Mouse (Mus musculus) CH12.LX (cell line): ENCODE results near the gene Cacnb4. TPM values are rescaled to one million over a fixed set of nuclear protein-coding genes. Genes with fewer than 3 reads are reported as not detected.

ENCODE experiments used
- DNase-seq: peaks from one replicate; pipeline ENCODE4 v3.0.0-alpha.2; 2013; ENCODE audit errors: extremely low read depth
- H3K27ac ChIP-seq: 2 replicates; pipeline ENCODE4 v1.5.1; 2012; ENCODE audit warnings: low read depth, mild to moderate bottlenecking, control low read depth, moderate library complexity; ENCODE audit not compliant: insufficient read depth
- H3K27me3 ChIP-seq: replicated peaks from 2 replicates; pipeline ENCODE3; 2012; ENCODE audit warnings: inconsistent platforms
- H3K36me3 ChIP-seq, 2 experiments: replicated peaks in 1 of 2; 2 replicates each; pipeline versions ENCODE3 to v1.6.1; 2012; ENCODE audit warnings: inconsistent platforms in 1 of 2, low read length in 1 of 2, mild to moderate bottlenecking in 1 of 2, mixed read lengths in 1 of 2, moderate library complexity in 1 of 2; ENCODE audit not compliant: control insufficient read depth in 1 of 2, insufficient read depth in 1 of 2
- H3K4me1 ChIP-seq, 2 experiments: 2 replicates each; pipeline ENCODE4 v1.6.1; 2012; ENCODE audit warnings: inconsistent platforms in 1 of 2, moderate library complexity in 1 of 2; ENCODE audit not compliant: insufficient read depth in 2 of 2, control insufficient read depth in 1 of 2
- H3K4me2 ChIP-seq: 2 replicates; pipeline ENCODE4 v1.6.1; 2012; ENCODE audit warnings: low read depth, mild to moderate bottlenecking, control low read depth; ENCODE audit not compliant: poor library complexity, insufficient read depth, severe bottlenecking
- H3K4me3 ChIP-seq, 3 experiments: fragments of 150-350 bp in 1 of 3; sonication (generic) in 1 of 3; replicated peaks in 1 of 3; 2 replicates each; pipeline versions ENCODE3 to v1.5.1; 2011 to 2012; ENCODE audit warnings: low read depth in 2 of 3, low read length in 2 of 3, mild to moderate bottlenecking in 2 of 3, moderate library complexity in 2 of 3, control low read depth in 1 of 3, improper control_type of control experiment in 1 of 3, inconsistent platforms in 1 of 3, mixed read lengths in 1 of 3; ENCODE audit not compliant: poor library complexity in 1 of 3
- H3K79me2 ChIP-seq: replicated peaks from 2 replicates; pipeline ENCODE4 v1.6.1; 2012; ENCODE audit warnings: mild to moderate bottlenecking, moderate library complexity; ENCODE audit not compliant: control insufficient read depth, poor library complexity, insufficient read depth, severe bottlenecking; ENCODE audit errors: extremely low read depth
- H3K9ac ChIP-seq: 2 replicates; pipeline ENCODE4 v1.6.1; 2012; ENCODE audit warnings: low read depth, mild to moderate bottlenecking, control low read depth, moderate library complexity; ENCODE audit not compliant: insufficient read depth
- H3K9me3 ChIP-seq: replicated peaks from 2 replicates; pipeline ENCODE3; 2012; ENCODE audit warnings: low read length, inconsistent platforms, mixed read lengths
- CHD2 ChIP-seq: IDR thresholded peaks from 2 replicates; pipeline ENCODE4 v1.6.1; 2011; ENCODE audit warnings: low read length, improper control_type of control experiment
- ELF1 ChIP-seq: IDR thresholded peaks from 2 replicates; pipeline ENCODE4 v1.6.1; 2014; ENCODE audit warnings: low read depth, mild to moderate bottlenecking, inconsistent platforms, low read length, improper control_type of control experiment
- HCFC1 ChIP-seq: IDR thresholded peaks from 2 replicates; pipeline ENCODE4 v1.6.1; 2012; ENCODE audit warnings: low read depth, mild to moderate bottlenecking, inconsistent platforms, low read length, improper control_type of control experiment
- MAFK ChIP-seq: IDR thresholded peaks from 2 replicates; pipeline ENCODE4 v1.6.1; 2011; ENCODE audit warnings: low read length, improper control_type of control experiment; ENCODE audit not compliant: insufficient replicate concordance
- POLR2A ChIP-seq: IDR thresholded peaks from 2 replicates; pipeline ENCODE4 v1.6.1; 2011; ENCODE audit warnings: low read depth, mild to moderate bottlenecking, improper control_type of control experiment, low read length
- POLR2AphosphoS2 ChIP-seq: IDR thresholded peaks from 2 replicates; pipeline ENCODE4 v1.6.1; 2011; ENCODE audit warnings: low read depth, low read length, improper control_type of control experiment
- RAD21 ChIP-seq: IDR thresholded peaks from 2 replicates; pipeline ENCODE4 v1.6.1; 2011; ENCODE audit warnings: low read depth, mild to moderate bottlenecking, low read length, improper control_type of control experiment, moderate library complexity
- RCOR1 ChIP-seq: conservative IDR thresholded peaks from 2 replicates; pipeline ENCODE4 v1.6.1; 2012; ENCODE audit warnings: low read depth, mild to moderate bottlenecking, inconsistent platforms, low read length, improper control_type of control experiment
- SIN3A ChIP-seq: IDR thresholded peaks from 2 replicates; pipeline ENCODE4 v1.6.1; 2012; ENCODE audit warnings: low read length, improper control_type of control experiment, inconsistent platforms
- ZKSCAN1 ChIP-seq: IDR thresholded peaks from 2 replicates; pipeline ENCODE4 v1.6.1; 2012; ENCODE audit warnings: low read depth, inconsistent platforms, low read length, improper control_type of control experiment, borderline replicate concordance
- dilution Hi-C: fragments of 300-500 bp; cut with MboI; formaldehyde crosslinking; loops from 2 replicates; pipeline ENCODE4 v1.14.3; 2020; ENCODE audit warnings: low sequenced_read_pairs; ENCODE audit not compliant: extremely low pct_unique_long_range_greater_than_20kb, extremely low pct_ligation_motif_present
- in situ Hi-C: fragments of 300-500 bp; cut with MboI; formaldehyde crosslinking; loops from 3 replicates; pipeline ENCODE4 v1.14.3; 2019; ENCODE audit warnings: low sequenced_read_pairs, low pct_ligation_motif_present, low pct_unique_long_range_greater_than_20kb, mixed read lengths
- polyA plus RNA-seq: library from polyadenylated mRNA; unstranded; fragments of >175 nt; gene quantifications from 2 replicates; pipeline ENCODE4 v1.2.1, GENCODE M21; 2012; ENCODE audit warnings: low read depth; ENCODE audit not compliant: insufficient read length
- total RNA-seq, 2 experiments: library from RNA; depleted of rRNA; stranded (reverse); fragments of 300-350 nt in 1 of 2; fragments of >200 nt in 1 of 2; gene quantifications; 2 replicates each; pipeline ENCODE4 v1.2.3; 2012 to 2014

The Cacnb4 gene
- total and polyA plus RNA-seq, 3 experiments: 0.77 to 3.4 (median 1.5) TPM

DNA sequence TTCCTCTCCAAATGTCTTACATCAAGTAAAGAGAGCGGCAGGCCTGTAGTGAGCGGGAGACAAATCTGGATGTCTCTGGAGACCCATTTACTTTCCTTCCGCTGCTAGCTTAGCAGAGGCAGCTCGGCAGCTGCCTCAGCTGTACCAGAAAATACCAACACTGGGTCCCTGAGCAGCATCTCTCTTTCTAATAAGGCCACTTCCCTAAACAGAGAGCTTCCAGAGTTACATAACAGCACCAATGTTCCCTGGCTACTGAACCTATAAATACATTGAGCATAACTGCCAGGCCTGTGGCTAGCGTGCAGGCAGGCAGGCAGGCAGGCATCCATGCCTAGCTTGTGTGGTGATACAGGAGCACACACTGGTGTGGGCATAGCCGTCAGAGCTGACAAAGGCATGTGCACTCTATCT is 176.8 kb downstream of the Cacnb4 start:
- Histone ChIP-seq H3K27ac (no peak overlapping the region), H3K79me2 (no peaks in the 10 kb centered on the region), H3K4me3 (no peak overlapping the region), H3K4me1 (peaks cover 3 to 8% of the 10 kb centered on the region in 2 experiments; a peak in 3 of 4 replicates), H3K4me2 (no peak overlapping the region), H3K9ac (no peak overlapping the region), H3K9me3 (peaks cover 4% of the 10 kb centered on the region), H3K36me3 (no peaks in the 10 kb centered on the region), H3K27me3 (no peaks in the 10 kb centered on the region)
- no peak for TF ChIP-seq RAD21
- TF ChIP-seq CHD2: no peak
- TF ChIP-seq POLR2A: no peak
- TF ChIP-seq POLR2AphosphoS2: no peak
- no peak for TF ChIP-seq MAFK
- in situ Hi-C loops (no loop called here), dilution Hi-C loops (no loop called here)
- DNase-seq: no peak

DNA sequence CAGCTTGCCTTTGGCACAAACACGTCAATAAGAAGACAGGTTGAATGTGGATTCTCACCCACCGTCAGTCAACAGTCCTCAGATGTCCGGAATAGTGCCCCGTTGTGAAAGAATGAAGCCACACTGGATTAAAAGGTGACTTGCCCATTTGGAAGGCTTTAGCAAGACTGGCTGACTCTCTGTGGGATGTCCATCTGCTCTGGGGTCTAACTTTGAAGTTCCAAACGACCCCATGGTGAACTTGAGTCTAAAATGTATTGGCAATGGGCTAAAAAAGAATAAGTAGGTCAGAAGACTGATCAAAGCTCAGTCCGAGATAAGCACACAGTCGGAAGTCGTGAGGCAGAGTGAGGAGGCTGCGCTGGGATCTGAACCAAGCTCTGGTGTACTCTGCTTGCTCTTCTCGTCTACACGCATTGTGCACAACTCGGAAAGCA is 177.5 kb downstream of the Cacnb4 start:
- TF ChIP-seq ZKSCAN1 (no peak), POLR2AphosphoS2 (no peak), RCOR1 (no peak), SIN3A (no peak)
- no peak overlapping the region for H3K4me3 ChIP-seq
- peaks cover 4% of the 10 kb centered on the region for H3K9me3 ChIP-seq
- dilution Hi-C loops (no loop called here), in situ Hi-C loops (no loop called here)
- H3K4me1 ChIP-seq: peaks cover 3 to 8% of the 10 kb centered on the region in 2 experiments; a peak in 3 of 4 replicates
- H3K79me2 ChIP-seq: no peaks in the 10 kb centered on the region
- H3K27me3 ChIP-seq: no peaks in the 10 kb centered on the region
- no peak overlapping the region for H3K27ac ChIP-seq
- no peaks in the 10 kb centered on the region for H3K36me3 ChIP-seq
- H3K9ac ChIP-seq: no peak overlapping the region
- DNase-seq: no peak
- H3K4me2 ChIP-seq: no peak overlapping the region

DNA sequence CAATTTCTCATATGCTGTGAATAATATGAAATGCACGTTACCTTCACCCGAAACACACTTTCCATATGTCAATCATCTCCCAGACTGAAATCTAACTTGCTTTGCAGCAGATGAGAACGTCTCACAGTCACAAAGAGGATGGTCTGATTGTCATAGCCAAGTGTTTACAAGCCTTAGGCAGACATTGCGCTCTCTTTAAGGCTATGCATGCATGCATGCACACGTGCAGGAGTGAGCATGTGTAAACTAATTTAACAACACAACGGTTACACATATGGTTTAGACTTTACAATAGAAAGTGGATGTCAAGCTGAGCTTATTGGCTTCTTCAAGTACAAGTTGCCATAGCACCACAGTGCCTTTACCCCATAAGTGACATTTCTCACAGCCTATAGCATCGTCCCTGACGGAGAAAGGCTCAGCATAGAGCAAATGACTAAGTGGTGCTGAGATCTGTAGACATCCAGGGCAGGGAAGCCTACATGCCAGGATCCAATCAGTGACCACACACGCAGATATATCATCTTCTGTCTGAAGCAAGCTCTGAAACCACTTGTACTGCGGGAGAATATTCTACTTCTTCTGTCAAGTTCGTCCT is 181.4 kb downstream of the Cacnb4 start:
- Histone ChIP-seq H3K27me3 (no peaks in the 10 kb centered on the region), H3K27ac (no peak overlapping the region), H3K4me3 (no peak overlapping the region), H3K79me2 (no peaks in the 10 kb centered on the region), H3K9ac (no peak overlapping the region), H3K36me3 (no peaks in the 10 kb centered on the region), H3K4me2 (no peak overlapping the region), H3K4me1 (peaks cover 3 to 8% of the 10 kb centered on the region in 2 experiments; a peak in 3 of 4 replicates), H3K9me3 (no peaks in the 10 kb centered on the region)
- in situ Hi-C loops (no loop called here), dilution Hi-C loops (no loop called here)
- TF ChIP-seq ELF1 (no peak), HCFC1 (no peak)
- no peak for DNase-seq
